Mouse (Mus musculus) forebrain, embryonic 12.5 days (tissue): ENCODE measurements around the gene Satl1. TPM values are rescaled to one million over a fixed set of nuclear protein-coding genes. Genes with fewer than 3 reads are reported as not detected.

Experiments used
- polyA plus RNA-seq: library from polyadenylated mRNA; unstranded; fragments of >200 nt; fragmentation: Nextera tagmentation; extraction: Ambion mirVana; gene quantifications from 2 replicates; pipeline ENCODE4 v1.2.1, GENCODE M21; 2016

Satl1 gene
- polyA plus RNA-seq, 1 experiment from 2014 or later, result not detected

Other genes starting within 250 kb of the Satl1 start
- gene 4933403O08Rik, start 167.7 kb downstream of the Satl1 start, polyA plus RNA-seq, result not detected in 2 replicates
- 43.8 and 45.1 TPM in 2 replicates for gene Apool, start 95.4 kb downstream of the Satl1 start, polyA plus RNA-seq
- gene 2010106E10Rik, start 88.5 kb upstream of the Satl1 start, polyA plus RNA-seq, result not detected in 2 replicates
- gene Zfp711, start 193.7 kb upstream of the Satl1 start, polyA plus RNA-seq, result 24.4 and 28.3 TPM in 2 replicates